Mouse (Mus musculus): Measurements from ENCODE around the gene Wnt10b.
"Not testable (repeated sequence)": the region's sequence is repeated elsewhere in the genome, so short reads cannot be mapped to it uniquely, and the experiment has no call there.

The Wnt10b gene

GRCm38 (mm10) chr15:98772511-98773211 lies 5.3 kb downstream of the Wnt10b start:
- DNase-seq (ENCODE audit: low spot score in 2 of 2): no peak

- DNase-seq (ENCODE audit: low spot score in 2 of 2): no peak
Measured at GRCm38 (mm10) chr15:98771813-98772425, 6.0 kb downstream of the Wnt10b start.

GRCm38 (mm10) chr15:98768259-98768658 lies 9.7 kb downstream of the Wnt10b start:
- DNase-seq (ENCODE audit: low spot score in 2 of 2): no peak

GRCm38 (mm10) chr15:98765929-98766328 lies 12.0 kb downstream of the Wnt10b start:
- no peak for DNase-seq (ENCODE audit: low spot score in 2 of 2)

GRCm38 (mm10) chr15:98762670-98763529 lies 15.1 kb downstream of the Wnt10b start, which contains the start of gene Arf3:
TSS of gene Arf3 (minus strand) at chr15:98763214.
- DNase-seq (ENCODE audit: low spot score in 2 of 2): peak; percentile 97

GRCm38 (mm10) chr15:98762201-98762621 lies 15.7 kb downstream of the Wnt10b start:
- DNase-seq (ENCODE audit: low spot score in 2 of 2): peak; percentile 76 to 77

- no peak for DNase-seq (ENCODE audit: low spot score in 2 of 2)
Measured at GRCm38 (mm10) chr15:98754125-98754524, 23.8 kb downstream of the Wnt10b start.

GRCm38 (mm10) chr15:98753021-98753423 lies 24.9 kb downstream of the Wnt10b start:
- no peak for DNase-seq (ENCODE audit: low spot score in 2 of 2)

GRCm38 (mm10) chr15:98749093-98749492 lies 28.9 kb downstream of the Wnt10b start:
- no peak for DNase-seq (ENCODE audit: low spot score in 2 of 2)

- no peak for DNase-seq (ENCODE audit: low spot score in 2 of 2)
Measured at GRCm38 (mm10) chr15:98747296-98747695, 30.7 kb downstream of the Wnt10b start.

GRCm38 (mm10) chr15:98746344-98746965 lies 31.5 kb downstream of the Wnt10b start:
- DNase-seq (ENCODE audit: low spot score in 2 of 2): peak in 1 of 2 experiments; percentile 50

- DNase-seq (ENCODE audit: low spot score in 2 of 2): not testable (repeated sequence)
Measured at GRCm38 (mm10) chr15:98743863-98744262, 34.1 kb downstream of the Wnt10b start.

GRCm38 (mm10) chr15:98742766-98743428 lies 35.1 kb downstream of the Wnt10b start:
- DNase-seq (ENCODE audit: low spot score in 2 of 2): no peak

GRCm38 (mm10) chr15:98740219-98740618 lies 37.7 kb downstream of the Wnt10b start:
- DNase-seq (ENCODE audit: low spot score in 2 of 2): no peak

GRCm38 (mm10) chr15:98738796-98739195 lies 39.2 kb downstream of the Wnt10b start:
- no peak for DNase-seq (ENCODE audit: low spot score in 2 of 2)

GRCm38 (mm10) chr15:98737881-98738280 lies 40.1 kb downstream of the Wnt10b start:
- DNase-seq (ENCODE audit: low spot score in 2 of 2): peak in 1 of 2 experiments; percentile 47

GRCm38 (mm10) chr15:98736521-98736920 lies 41.4 kb downstream of the Wnt10b start:
- no peak for DNase-seq (ENCODE audit: low spot score in 2 of 2)

- no peak for DNase-seq (ENCODE audit: low spot score in 2 of 2)
Measured at GRCm38 (mm10) chr15:98733976-98734566, 43.9 kb downstream of the Wnt10b start.

GRCm38 (mm10) chr15:98733370-98733769 lies 44.6 kb downstream of the Wnt10b start:
- DNase-seq (ENCODE audit: low spot score in 2 of 2): no peak

GRCm38 (mm10) chr15:98732006-98732531 lies 45.9 kb downstream of the Wnt10b start:
- DNase-seq (ENCODE audit: low spot score in 2 of 2): no peak

- DNase-seq (ENCODE audit: low spot score in 2 of 2): no peak
Measured at GRCm38 (mm10) chr15:98730790-98731189, 47.2 kb downstream of the Wnt10b start.

Measured in right cerebral cortex, adult 2 months (tissue).